Mouse (Mus musculus) thymus, adult 2 months (tissue): ENCODE data around the gene Col23a1.

Experiments
- CTCF ChIP-seq: fragments of 200-500 bp; IDR thresholded peaks from 2 replicates; pipeline ENCODE4 v1.5.1; 2012; ENCODE audit warnings: mild to moderate bottlenecking, control low read depth, low read length, moderate library complexity, borderline replicate concordance; ENCODE audit not compliant: control insufficient read depth, poor library complexity, insufficient read depth; ENCODE audit errors: extremely low read depth
- POLR2A ChIP-seq: fragments of 200-500 bp; IDR thresholded peaks from 2 replicates; pipeline ENCODE4 v1.6.1; 2012; ENCODE audit warnings: mild to moderate bottlenecking, low read length, control low read depth, moderate library complexity; ENCODE audit not compliant: control insufficient read depth, poor library complexity, insufficient read depth; ENCODE audit errors: extremely low read depth

DNA sequence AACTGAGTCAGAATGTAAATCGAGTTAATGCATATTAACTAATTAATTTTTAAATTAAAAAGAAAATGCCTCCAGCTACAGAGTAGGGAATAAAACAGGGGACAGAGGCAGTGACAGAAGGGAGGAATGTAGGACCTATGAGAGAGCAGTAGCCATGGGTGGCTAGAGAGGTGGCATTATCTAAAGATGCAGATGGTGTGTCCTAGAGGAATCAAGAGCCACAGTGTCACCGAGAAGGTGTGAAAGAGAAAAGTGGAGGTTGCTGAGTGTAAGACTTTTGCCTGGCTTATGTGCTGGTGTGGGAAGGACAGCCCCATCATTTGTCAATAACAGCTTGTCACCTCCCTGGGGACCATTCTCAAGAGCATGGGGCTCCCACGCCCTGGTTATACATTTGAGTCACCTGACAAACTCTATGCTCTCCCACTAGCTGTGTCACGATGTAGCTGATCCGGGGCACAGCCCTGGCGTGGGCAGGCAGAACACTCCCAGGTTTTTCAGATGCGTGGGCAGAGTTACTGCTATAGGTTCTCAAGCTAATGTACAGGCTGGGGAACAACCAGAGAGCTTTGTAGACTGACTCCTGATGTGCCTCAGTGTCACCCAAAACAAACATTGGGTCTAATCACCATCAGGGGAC lies 125.4 kb downstream of the Col23a1 start:
- no peak for TF ChIP-seq CTCF
- no peak for TF ChIP-seq POLR2A
